ENCODE assay signal across 10 mouse cellular contexts in genomic region chr10:80400704-80401161, GRCm38 (mm10). TPM values are rescaled to one million over a fixed set of nuclear protein-coding genes. Genes with fewer than 3 reads are reported as not detected.
DNase-seq lines count a peak whose midpoint lies in the region; ATAC-seq and TF ChIP-seq lines count a peak whose summit lies in the region.
"Had no signal": no experiment of that assay in that cellular context is flagged by ENCODE, and none has a peak within 500 bp of the region (broad histone marks: within the 10 kb centered on the region; RNA-seq: fewer than 3 reads in every experiment).

No protein-coding gene starts in this region.

- no peaks in the 10 kb centered on the region for H3K27me3 ChIP-seq in lung, embryonic 15.5 days
- no peaks in the 10 kb centered on the region for H3K27me3 ChIP-seq in forebrain, embryonic 11.5 days (ENCODE audit: control insufficient read depth, insufficient read depth, low read length)
- no peaks in the 10 kb centered on the region for H3K27me3 ChIP-seq in limb, embryonic 12.5 days
- H3K27me3 ChIP-seq in neural tube, embryonic 15.5 days (replicated peaks): no peaks in the 10 kb centered on the region

- intact Hi-C loops in left cerebral cortex, postnatal 10 days (cut with DNase I): no loop called here

- no peaks in the 10 kb centered on the region for H3K9me3 ChIP-seq in lung, embryonic 15.5 days
- peaks cover 3% of the 10 kb centered on the region; the same call in 1 of the 2 replicates for H3K9me3 ChIP-seq in forebrain, embryonic 11.5 days (ENCODE audit: control insufficient read depth, low read length)
- H3K9me3 ChIP-seq in limb, embryonic 12.5 days: 0 out of 2 replicates have a peak, but pooled peaks cover 5% of the 10 kb centered on the region
- H3K9me3 ChIP-seq in neural tube, embryonic 15.5 days (replicated peaks): no peaks in the 10 kb centered on the region

- H3K27ac ChIP-seq in lung, embryonic 15.5 days: peak overlapping the region; percentile 92
- H3K27ac ChIP-seq in forebrain, embryonic 11.5 days (ENCODE audit: low read depth, low read length): peak overlapping the region; percentile 85; the same call in 1 of the 2 replicates
- peak overlapping the region; percentile 94 for H3K27ac ChIP-seq in limb, embryonic 12.5 days
- H3K27ac ChIP-seq in neural tube, embryonic 15.5 days (replicated peaks): peak overlapping the region; percentile 100

- TF ChIP-seq CTCF in lung, adult 2 months (IDR thresholded peaks at IDR 0.05; ENCODE audit: insufficient read depth, low read length): no peak

- WGBS in lung, embryonic 15.5 days: 68% methylated on average over 4 of the region's 4 CpGs
- 67% methylated on average over 4 of the region's 4 CpGs for WGBS in lung, adult 2 months
- WGBS in forebrain, embryonic 11.5 days: 85% methylated on average over 4 of the region's 4 CpGs
- WGBS in limb, embryonic 12.5 days: 84% methylated on average over 4 of the region's 4 CpGs
- WGBS in neural tube, embryonic 15.5 days: 88% methylated on average over 4 of the region's 4 CpGs

- H3K36me3 ChIP-seq in lung, embryonic 15.5 days: peaks cover 38% of the 10 kb centered on the region
- peaks cover 8% of the 10 kb centered on the region for H3K36me3 ChIP-seq in forebrain, embryonic 11.5 days (ENCODE audit: control insufficient read depth, insufficient read depth, low read length)
- peaks cover 65% of the 10 kb centered on the region for H3K36me3 ChIP-seq in limb, embryonic 12.5 days
- peaks cover 33% of the 10 kb centered on the region for H3K36me3 ChIP-seq in neural tube, embryonic 15.5 days

- peaks cover 39% of the 10 kb centered on the region for H3K4me1 ChIP-seq in lung, embryonic 15.5 days
- peaks cover 16% of the 10 kb centered on the region for H3K4me1 ChIP-seq in lung, adult 2 months (ENCODE audit: control insufficient read depth, insufficient read depth, low read length)
- H3K4me1 ChIP-seq in forebrain, embryonic 11.5 days (replicated peaks; ENCODE audit: control insufficient read depth, insufficient read depth, low read length): peaks cover 21% of the 10 kb centered on the region
- peaks cover 44% of the 10 kb centered on the region for H3K4me1 ChIP-seq in limb, embryonic 12.5 days (replicated peaks)
- H3K4me1 ChIP-seq in neural tube, embryonic 15.5 days: peaks cover 43% of the 10 kb centered on the region

- no peak for DNase-seq in lung, adult 2 months
- DNase-seq in forebrain, embryonic 11.5 days (ENCODE audit: low spot score): no peak
- no peak for DNase-seq in left cerebral cortex, postnatal 10 days (ENCODE audit: extremely low spot score in 1 of 2, low spot score in 2 of 2)
- DNase-seq in B cell, adult 2 months: no peak
- DNase-seq: adrenal gland, adult 8-10 months had no signal

- ATAC-seq in lung, embryonic 15.5 days (ENCODE audit: borderline replicate concordance, extremely low read depth, low FRiP score, low TSS enrichment): no peak
- ATAC-seq in forebrain, embryonic 11.5 days (replicated peaks; ENCODE audit: low FRiP score): no peak
- no peak for ATAC-seq in limb, embryonic 12.5 days (ENCODE audit: insufficient number of reproducible peaks, insufficient read depth, low FRiP score, low TSS enrichment, low read depth)
- ATAC-seq in neural tube, embryonic 15.5 days (ENCODE audit: low FRiP score): no peak
- ATAC-seq in megakaryocyte-erythroid progenitor cell, adult 5-6 weeks (replicated peaks; ENCODE audit: low FRiP score, low TSS enrichment, poor library complexity, severe bottlenecking): no peak

- no peak for TF ChIP-seq POLR2A in lung, adult 2 months (IDR thresholded peaks at IDR 0.05; ENCODE audit: borderline replicate concordance, extremely low read depth, low read depth, low read length)

- peak overlapping the region; percentile 92; the same call in 1 of the 2 replicates for H3K4me2 ChIP-seq in lung, embryonic 15.5 days
- H3K4me2 ChIP-seq in forebrain, embryonic 11.5 days (ENCODE audit: low read depth, low read length, severe bottlenecking): peak overlapping the region; percentile 64; the same call in 1 of the 2 replicates
- peak overlapping the region; percentile 88 for H3K4me2 ChIP-seq in limb, embryonic 12.5 days
- H3K4me2 ChIP-seq in neural tube, embryonic 15.5 days: peak overlapping the region; percentile 71

- H3K9ac ChIP-seq in lung, embryonic 15.5 days: peak overlapping the region; percentile 70; the same call in 1 of the 2 replicates
- peak overlapping the region; percentile 97; the same call in 1 of the 2 replicates for H3K9ac ChIP-seq in forebrain, embryonic 11.5 days (ENCODE audit: low read length)
- H3K9ac ChIP-seq in limb, embryonic 12.5 days (replicated peaks): peak overlapping the region; percentile 65
- H3K9ac ChIP-seq in neural tube, embryonic 15.5 days (replicated peaks): peak overlapping the region; percentile 53

- H3K4me3 ChIP-seq in lung, embryonic 15.5 days: no peak overlapping the region
- no peak overlapping the region for H3K4me3 ChIP-seq in lung, adult 2 months (replicated peaks; ENCODE audit: extremely low read depth, low read depth, low read length)
- no peak overlapping the region for H3K4me3 ChIP-seq in forebrain, embryonic 11.5 days (ENCODE audit: low read depth, low read length)
- peak overlapping the region; percentile 74; the same call in 1 of the 2 replicates for H3K4me3 ChIP-seq in limb, embryonic 12.5 days (replicated peaks)
- H3K4me3 ChIP-seq in neural tube, embryonic 15.5 days (replicated peaks): no peak overlapping the region

RNA-seq across cellular contexts. Expression of gene Mbd3, which starts 1.4 kb away (rescaled TPM):
- 276 and 277 TPM in 2 replicates for polyA plus RNA-seq in lung, embryonic 15.5 days (2015; fragmentation: Nextera tagmentation; extraction: Ambion mirVana)
- polyA plus RNA-seq in lung, adult 2 months (2012; rRNA removed): 131 and 143 TPM in 2 replicates
- 276 and 322 TPM in 2 replicates for polyA plus RNA-seq in forebrain, embryonic 11.5 days (2014; fragmentation: Nextera tagmentation; extraction: Ambion mirVana)
- polyA plus RNA-seq in limb, embryonic 12.5 days (2016; fragmentation: Nextera tagmentation; extraction: Ambion mirVana): 361 and 364 TPM in 2 replicates
- polyA plus RNA-seq in neural tube, embryonic 15.5 days (2015; fragmentation: Nextera tagmentation; extraction: Ambion mirVana): 195 and 209 TPM in 2 replicates
- total RNA-seq in left cerebral cortex, postnatal 10 days (2021): 100 to 1,000 TPM; 121 to 124 TPM
- total RNA-seq in megakaryocyte-erythroid progenitor cell, adult 5-6 weeks (2014; fragmentation: Nextera tagmentation): 105 and 113 TPM in 2 replicates
- 80.0 and 93.8 TPM in 2 replicates for total RNA-seq in megakaryocyte-erythroid progenitor cell, adult 5-6 weeks (2017)

RNA-seq across cellular contexts. Expression of gene Uqcr11, which starts 5.9 kb away (rescaled TPM):
- 628 and 681 TPM in 2 replicates for polyA plus RNA-seq in lung, embryonic 15.5 days (2015; fragmentation: Nextera tagmentation; extraction: Ambion mirVana)
- polyA plus RNA-seq in lung, adult 2 months (2012; rRNA removed): 1,202 and 1,263 TPM in 2 replicates
- polyA plus RNA-seq in forebrain, embryonic 11.5 days (2014; fragmentation: Nextera tagmentation; extraction: Ambion mirVana): 430 and 504 TPM in 2 replicates
- 416 and 437 TPM in 2 replicates for polyA plus RNA-seq in limb, embryonic 12.5 days (2016; fragmentation: Nextera tagmentation; extraction: Ambion mirVana)
- polyA plus RNA-seq in neural tube, embryonic 15.5 days (2015; fragmentation: Nextera tagmentation; extraction: Ambion mirVana): 731 and 790 TPM in 2 replicates
- 100 to 1,000 TPM; 508 to 513 TPM for total RNA-seq in left cerebral cortex, postnatal 10 days (2021)
- 485 and 702 TPM in 2 replicates for total RNA-seq in megakaryocyte-erythroid progenitor cell, adult 5-6 weeks (2014; fragmentation: Nextera tagmentation)
- total RNA-seq in megakaryocyte-erythroid progenitor cell, adult 5-6 weeks (2017): 241 and 254 TPM in 2 replicates

RNA-seq across cellular contexts. Expression of gene Mex3d, which starts 13.3 kb away (rescaled TPM):
- 7.9 and 9.6 TPM in 2 replicates for polyA plus RNA-seq in lung, embryonic 15.5 days (2015; fragmentation: Nextera tagmentation; extraction: Ambion mirVana)
- polyA plus RNA-seq in lung, adult 2 months (2012; rRNA removed): 37.5 and 48.3 TPM in 2 replicates
- polyA plus RNA-seq in forebrain, embryonic 11.5 days (2014; fragmentation: Nextera tagmentation; extraction: Ambion mirVana): 13.3 and 15.9 TPM in 2 replicates
- 12.5 and 15.2 TPM in 2 replicates for polyA plus RNA-seq in limb, embryonic 12.5 days (2016; fragmentation: Nextera tagmentation; extraction: Ambion mirVana)
- 9.1 and 14.0 TPM in 2 replicates for polyA plus RNA-seq in neural tube, embryonic 15.5 days (2015; fragmentation: Nextera tagmentation; extraction: Ambion mirVana)
- total RNA-seq in left cerebral cortex, postnatal 10 days (2021): 10 to 100 TPM; 31.1 to 35.4 TPM
- 8.0 and 9.1 TPM in 2 replicates for total RNA-seq in megakaryocyte-erythroid progenitor cell, adult 5-6 weeks (2014; fragmentation: Nextera tagmentation)
- 13.0 and 14.7 TPM in 2 replicates for total RNA-seq in megakaryocyte-erythroid progenitor cell, adult 5-6 weeks (2017)

RNA-seq across cellular contexts. Expression of gene Tcf3, which starts 32.7 kb away (rescaled TPM):
- polyA plus RNA-seq in lung, embryonic 15.5 days (2015; fragmentation: Nextera tagmentation; extraction: Ambion mirVana): 122 and 126 TPM in 2 replicates
- polyA plus RNA-seq in lung, adult 2 months (2012; rRNA removed): 94.7 and 98.6 TPM in 2 replicates
- 237 and 256 TPM in 2 replicates for polyA plus RNA-seq in forebrain, embryonic 11.5 days (2014; fragmentation: Nextera tagmentation; extraction: Ambion mirVana)
- 247 and 274 TPM in 2 replicates for polyA plus RNA-seq in limb, embryonic 12.5 days (2016; fragmentation: Nextera tagmentation; extraction: Ambion mirVana)
- polyA plus RNA-seq in neural tube, embryonic 15.5 days (2015; fragmentation: Nextera tagmentation; extraction: Ambion mirVana): 33.4 and 51.7 TPM in 2 replicates
- 10 to 100 TPM; 29.6 to 31.1 TPM for total RNA-seq in left cerebral cortex, postnatal 10 days (2021)
- total RNA-seq in megakaryocyte-erythroid progenitor cell, adult 5-6 weeks (2014; fragmentation: Nextera tagmentation): 154 and 175 TPM in 2 replicates
- total RNA-seq in megakaryocyte-erythroid progenitor cell, adult 5-6 weeks (2017): 57.9 and 99.8 TPM in 2 replicates

RNA-seq across cellular contexts. Expression of gene Plk5, which starts 44.5 kb away (rescaled TPM):
- 0.74 and 1.0 TPM in 2 replicates for polyA plus RNA-seq in lung, embryonic 15.5 days (2015; fragmentation: Nextera tagmentation; extraction: Ambion mirVana)
- 5.5 and 6.0 TPM in 2 replicates for polyA plus RNA-seq in lung, adult 2 months (2012; rRNA removed)
- 0.36 and 0.87 TPM in 2 replicates for polyA plus RNA-seq in forebrain, embryonic 11.5 days (2014; fragmentation: Nextera tagmentation; extraction: Ambion mirVana)
- 1.2 and 1.3 TPM in 2 replicates for polyA plus RNA-seq in limb, embryonic 12.5 days (2016; fragmentation: Nextera tagmentation; extraction: Ambion mirVana)
- polyA plus RNA-seq in neural tube, embryonic 15.5 days (2015; fragmentation: Nextera tagmentation; extraction: Ambion mirVana): 3.9 and 6.1 TPM in 2 replicates
- 1 to 10 TPM; 3.1 to 5.1 TPM for total RNA-seq in left cerebral cortex, postnatal 10 days (2021)
- total RNA-seq in megakaryocyte-erythroid progenitor cell, adult 5-6 weeks (2014; fragmentation: Nextera tagmentation): 0.79 TPM in 1 of 2 replicates, not detected in the other
- total RNA-seq in megakaryocyte-erythroid progenitor cell, adult 5-6 weeks (2017): not detected in 2 replicates
- total RNA-seq: megakaryocyte progenitor cell, adult 5-6 weeks had no signal
